Mouse (Mus musculus): ENCODE results near the gene Olfr1506.
"Not testable (repeated sequence)": the region's sequence is repeated elsewhere in the genome, so short reads cannot be mapped to it uniquely, and the experiment has no call there.

Olfr1506 gene

GRCm38 (mm10) chr2:90224393-90224792, at the start of gene Olfr1506:
Olfr1506 (minus strand) TSS chr2:90224493.
- TF ChIP-seq GATA4 (IDR thresholded peaks at IDR 0.05; ENCODE audit: insufficient replicate concordance, low read length): not testable (repeated sequence)

GRCm38 (mm10) chr2:90270932-90271331, 46.6 kb upstream of the Olfr1506 start, which contains the start of gene Olfr1271:
Olfr1271 (minus strand) TSS chr2:90271032.
- TF ChIP-seq GATA4 (IDR thresholded peaks at IDR 0.05; ENCODE audit: insufficient replicate concordance, low read length): no peak

DNA sequence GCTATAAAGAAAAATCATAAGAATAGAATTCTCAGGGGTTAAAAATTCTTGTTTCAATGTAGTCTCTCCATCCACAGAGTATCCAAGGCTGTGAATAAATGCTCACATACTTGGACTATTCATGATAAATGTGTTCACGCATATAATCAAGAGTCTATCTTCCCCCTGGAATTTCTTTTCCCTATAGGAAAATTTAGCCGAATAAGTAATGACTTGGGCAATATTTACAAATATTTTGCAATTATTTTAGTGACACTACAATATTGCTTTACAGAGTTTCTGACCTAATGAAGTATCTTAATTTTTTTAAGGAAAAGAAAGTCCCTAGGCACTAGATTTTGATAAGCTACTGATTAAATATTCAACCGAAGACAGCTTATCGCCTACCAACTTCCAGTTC, 33.2 kb upstream of the Olfr1506 start, which contains the start of gene Olfr142:
Gene Olfr142, minus strand, starts transcription at position 101 of the 400 bp plus-strand sequence.
- TF ChIP-seq GATA4 (IDR thresholded peaks at IDR 0.05; ENCODE audit: insufficient replicate concordance, low read length): no peak

Data from liver, adult (tissue).